Mouse (Mus musculus) forebrain, embryonic 16.5 days (tissue): ENCODE results near the gene Ppm1n. TPM values are rescaled to one million over a fixed set of nuclear protein-coding genes. Genes with fewer than 3 reads are reported as not detected.
A peak's percentile ranks its signal among the peaks of the same experiment; 100 is the strongest.

Experiments used
- ATAC-seq: fragments of 200-750 bp; cut with Nextera tagmentation; 2 replicates; pipeline ENCODE4 v1.8.0; 2017; ENCODE audit warnings: mild to moderate bottlenecking, moderate library complexity
- H3K27ac ChIP-seq: fragments of 300-500 bp; sonication (generic); 2 replicates; pipeline ENCODE4 v1.5.1; 2014; ENCODE audit warnings: low read length, control low read depth
- H3K27me3 ChIP-seq: fragments of 300-500 bp; sonication (generic); replicated peaks from 2 replicates; pipeline ENCODE4 v1.6.1; 2014; ENCODE audit warnings: low read length; ENCODE audit not compliant: control insufficient read depth, insufficient read depth
- H3K36me3 ChIP-seq: fragments of 300-500 bp; sonication (generic); 2 replicates; pipeline ENCODE4 v1.6.1; 2014; ENCODE audit not compliant: control insufficient read depth, insufficient read depth
- H3K4me1 ChIP-seq: fragments of 300-500 bp; sonication (generic); replicated peaks from 2 replicates; pipeline ENCODE4 v1.6.1; 2014; ENCODE audit warnings: low read length; ENCODE audit not compliant: control insufficient read depth, insufficient read depth
- H3K4me2 ChIP-seq: fragments of 300-500 bp; sonication (generic); 2 replicates; pipeline ENCODE4 v1.6.1; 2014; ENCODE audit warnings: mild to moderate bottlenecking, low read length, control low read depth
- H3K4me3 ChIP-seq: fragments of 300-500 bp; sonication (generic); replicated peaks from 2 replicates; pipeline ENCODE4 v1.5.1; 2014; ENCODE audit warnings: mild to moderate bottlenecking, low read length, control low read depth
- H3K9ac ChIP-seq: fragments of 300-500 bp; sonication (generic); replicated peaks from 2 replicates; pipeline ENCODE4 v1.6.1; 2014; ENCODE audit warnings: low read depth, low read length, control low read depth
- H3K9me3 ChIP-seq: fragments of 300-500 bp; sonication (generic); 2 replicates; pipeline ENCODE4 v1.6.1; 2016; ENCODE audit warnings: low read length; ENCODE audit not compliant: control insufficient read depth
- WGBS: fragments of 180-500 bp; shearing (Covaris S2); extraction: QIAGEN DNeasy Blood & Tissue Kit; methylation state at CpG from one replicate; pipeline ENCODE4 v1.1.7; 2014; 5-methylcytosine and 5-hydroxymethylcytosine counted together
- polyA plus RNA-seq: library from polyadenylated mRNA; unstranded; fragments of >200 nt; fragmentation: Nextera tagmentation; extraction: Ambion mirVana; gene quantifications from 2 replicates; pipeline ENCODE4 v1.2.1, GENCODE M21; 2015

Gene Ppm1n
- polyA plus RNA-seq, 1 experiment from 2014 or later = 0.61 TPM

- WGBS = 91% methylated on average over 3 of the region's 3 CpGs
- Histone ChIP-seq H3K27me3 (no peaks in the 10 kb centered on the region), H3K36me3 (no peaks in the 10 kb centered on the region), H3K4me3 (no peak overlapping the region), H3K9ac (no peak overlapping the region), H3K4me1 (peaks cover 20% of the 10 kb centered on the region), H3K27ac (no peak overlapping the region), H3K9me3 (no peaks in the 10 kb centered on the region), H3K4me2 (no peak overlapping the region)
- ATAC-seq = no peak
These were observed 48.0 kb downstream of the Ppm1n start for GRCm38 (mm10) chr7:19231849-19232248.

DNA sequence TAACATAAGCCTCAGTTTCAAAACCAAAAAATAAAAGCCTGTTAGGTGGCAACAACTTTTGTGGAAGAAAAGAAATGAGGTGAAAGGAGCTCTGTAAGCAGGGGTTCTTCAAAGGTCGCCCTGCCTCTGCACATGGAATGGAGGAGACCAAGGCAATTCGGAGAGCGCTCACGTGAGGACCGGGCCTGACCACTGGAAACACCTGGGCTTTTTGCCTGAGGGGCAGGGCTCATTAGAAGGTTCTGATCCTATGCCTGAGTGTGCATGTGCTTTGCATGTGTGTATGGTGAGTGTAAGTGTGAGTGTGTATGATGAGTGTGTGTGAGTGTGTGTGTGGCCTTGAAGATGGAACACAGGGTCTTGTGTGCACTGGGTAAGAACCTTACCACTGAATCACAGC lies 49.0 kb downstream of the Ppm1n start:
- no peak overlapping the region for H3K4me3 ChIP-seq
- H3K9ac ChIP-seq = no peak overlapping the region

DNA sequence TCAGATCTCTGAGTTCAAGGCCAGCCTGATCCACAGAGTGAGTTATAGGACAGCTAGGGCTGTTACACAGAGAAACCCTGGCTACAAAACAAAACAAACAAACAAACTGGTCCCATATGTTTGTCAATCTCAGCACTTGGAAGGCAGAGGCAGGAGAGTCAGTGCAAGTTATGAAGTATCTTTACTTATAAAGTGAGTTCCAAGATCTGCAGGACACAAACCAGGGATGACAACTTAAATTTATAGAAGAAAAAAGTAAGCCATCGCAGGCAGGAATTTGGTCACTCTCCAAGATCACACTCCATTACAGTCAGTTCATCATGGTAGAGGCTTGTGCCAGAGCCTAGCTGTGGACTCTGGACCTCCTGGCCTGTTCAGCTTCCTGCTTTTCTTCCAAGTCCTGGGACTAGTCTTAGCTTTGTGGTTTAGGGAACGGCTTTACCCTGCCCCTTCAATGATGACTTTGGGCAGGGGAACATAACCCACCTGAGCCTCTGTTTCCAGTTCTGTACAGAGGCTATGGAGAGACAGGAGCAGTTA lies 49.8 kb downstream of the Ppm1n start:
- ATAC-seq = no peak
- Histone ChIP-seq H3K27me3 (no peaks in the 10 kb centered on the region), H3K4me3 (no peak overlapping the region), H3K27ac (no peak overlapping the region), H3K4me2 (no peak overlapping the region), H3K4me1 (peaks cover 20% of the 10 kb centered on the region), H3K36me3 (no peaks in the 10 kb centered on the region), H3K9ac (peak overlapping the region; percentile 58; the same call in 1 of the 2 replicates), H3K9me3 (no peaks in the 10 kb centered on the region)
- WGBS = 93% methylated on average over 2 of the region's 2 CpGs

More for the DNA sequence above, 49.0 kb downstream of the Ppm1n start:
- Histone ChIP-seq H3K4me1 (peaks cover 20% of the 10 kb centered on the region), H3K4me2 (no peak overlapping the region), H3K9me3 (no peaks in the 10 kb centered on the region), H3K27me3 (no peaks in the 10 kb centered on the region), H3K27ac (no peak overlapping the region), H3K36me3 (no peaks in the 10 kb centered on the region)
- 94% methylated on average over 5 of the region's 5 CpGs for WGBS
- ATAC-seq = no peak

DNA sequence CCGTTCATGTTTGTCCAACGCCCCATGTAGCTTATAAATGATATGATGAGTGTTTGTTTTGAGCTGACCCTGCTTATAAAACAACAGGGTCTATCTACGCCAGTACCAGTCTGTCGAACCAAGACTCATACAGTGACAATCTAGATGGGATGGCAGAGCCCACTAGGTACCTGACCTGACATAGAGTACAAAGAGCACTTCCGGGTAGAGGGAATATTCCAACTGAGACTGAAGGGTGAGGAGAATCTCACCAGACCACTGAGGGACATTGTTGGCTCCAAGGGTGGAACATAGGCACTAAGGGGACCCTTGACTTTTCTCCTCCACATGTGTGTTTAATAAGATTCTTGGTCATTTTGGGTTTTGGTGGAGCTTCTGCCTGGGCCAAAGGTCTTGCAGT lies 50.5 kb downstream of the Ppm1n start:
- Histone ChIP-seq H3K4me2 (peak overlapping the region; percentile 71), H3K27me3 (no peaks in the 10 kb centered on the region), H3K4me3 (peak overlapping the region; percentile 52), H3K4me1 (peaks cover 20% of the 10 kb centered on the region), H3K9me3 (no peaks in the 10 kb centered on the region), H3K27ac (no peak overlapping the region; the same call in 1 of the 2 replicates), H3K36me3 (no peaks in the 10 kb centered on the region), H3K9ac (peak overlapping the region; percentile 58)
- ATAC-seq = no peak
- 42% methylated on average over 5 of the region's 5 CpGs for WGBS

GRCm38 (mm10) chr7:19228793-19229148 lies 51.1 kb downstream of the Ppm1n start:
- H3K27me3 ChIP-seq = no peaks in the 10 kb centered on the region
- H3K4me3 ChIP-seq = peak overlapping the region; percentile 52
- H3K9ac ChIP-seq = peak overlapping the region; percentile 58
- no peaks in the 10 kb centered on the region for H3K9me3 ChIP-seq
- no peak for ATAC-seq
- peak overlapping the region; percentile 17; the same call in 1 of the 2 replicates for H3K27ac ChIP-seq
- no peaks in the 10 kb centered on the region for H3K36me3 ChIP-seq
- H3K4me1 ChIP-seq = peaks cover 20% of the 10 kb centered on the region
- peak overlapping the region; percentile 71 for H3K4me2 ChIP-seq
- under 1% methylated on average over 14 of the region's 14 CpGs for WGBS

- Histone ChIP-seq H3K27me3 (no peaks in the 10 kb centered on the region), H3K27ac (peak within 1 kb of the TSS; percentile 99), H3K4me1 (peaks cover 20% of the 10 kb centered on the region), H3K9ac (peak within 1 kb of the TSS; percentile 74), H3K4me2 (peak within 1 kb of the TSS; percentile 82), H3K4me3 (peak within 1 kb of the TSS; percentile 52), H3K36me3 (no peaks in the 10 kb centered on the region), H3K9me3 (no peaks in the 10 kb centered on the region)
- peak; percentile 94 for ATAC-seq
- WGBS = under 1% methylated on average over 85 of the region's 91 CpGs
These were observed 51.7 kb downstream of the Ppm1n start, which contains the start of gene Opa3 for GRCm38 (mm10) chr7:19227883-19228792. Gene Opa3, plus strand, starts transcription at chr7:19228334.

GRCm38 (mm10) chr7:19226817-19227797 lies 52.8 kb downstream of the Ppm1n start:
- Histone ChIP-seq H3K4me3 (peak overlapping the region; percentile 52), H3K4me1 (peaks cover 20% of the 10 kb centered on the region), H3K9ac (peak overlapping the region; percentile 71), H3K27ac (peak overlapping the region; percentile 99), H3K4me2 (peak overlapping the region; percentile 82), H3K36me3 (no peaks in the 10 kb centered on the region), H3K27me3 (no peaks in the 10 kb centered on the region), H3K9me3 (no peaks in the 10 kb centered on the region)
- peak; percentile 9 for ATAC-seq
- 19% methylated on average over 20 of the region's 20 CpGs for WGBS
